Mouse (Mus musculus): Measurements from ENCODE around the gene Slc43a1.
A peak's percentile ranks its signal among the peaks of the same experiment; 100 is the strongest.

Slc43a1 gene

DNA sequence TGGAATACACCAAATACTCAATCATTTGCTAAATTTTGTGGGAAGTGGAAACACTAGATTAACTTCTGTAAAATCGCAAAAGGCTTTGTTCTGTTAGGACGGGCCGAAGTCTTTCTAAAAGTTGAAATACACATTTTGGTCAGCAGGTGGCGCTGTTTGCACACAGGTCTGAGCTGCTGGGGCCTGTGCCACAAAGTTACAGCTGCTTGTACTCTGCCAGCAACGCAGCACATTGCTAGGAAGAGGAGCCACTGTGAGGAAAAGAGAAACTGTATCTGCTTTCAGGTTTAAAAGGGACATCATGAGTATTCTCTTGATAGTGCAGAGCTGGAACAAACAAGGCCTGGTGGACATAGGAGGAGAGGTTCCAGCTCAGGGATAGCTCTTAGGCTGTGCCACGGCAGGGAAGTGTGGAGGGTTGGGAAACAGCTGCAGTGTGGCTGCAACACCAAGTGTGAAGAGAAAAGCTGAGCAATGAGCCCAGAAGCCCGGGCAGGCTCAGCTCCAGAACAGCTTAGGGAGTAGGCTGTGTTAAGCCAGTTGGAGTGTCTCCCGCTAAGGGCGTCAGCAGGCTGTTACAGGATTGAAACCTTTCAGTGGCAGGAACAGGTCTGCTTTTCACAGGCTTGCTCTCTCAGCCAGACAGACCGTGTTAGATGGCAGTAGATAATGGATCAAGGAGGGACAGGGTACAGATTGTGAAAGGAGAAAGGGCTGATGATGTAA lies 6.8 kb upstream of the Slc43a1 start:
- DNase-seq (ENCODE audit: low spot score) = peak; percentile 75

DNA sequence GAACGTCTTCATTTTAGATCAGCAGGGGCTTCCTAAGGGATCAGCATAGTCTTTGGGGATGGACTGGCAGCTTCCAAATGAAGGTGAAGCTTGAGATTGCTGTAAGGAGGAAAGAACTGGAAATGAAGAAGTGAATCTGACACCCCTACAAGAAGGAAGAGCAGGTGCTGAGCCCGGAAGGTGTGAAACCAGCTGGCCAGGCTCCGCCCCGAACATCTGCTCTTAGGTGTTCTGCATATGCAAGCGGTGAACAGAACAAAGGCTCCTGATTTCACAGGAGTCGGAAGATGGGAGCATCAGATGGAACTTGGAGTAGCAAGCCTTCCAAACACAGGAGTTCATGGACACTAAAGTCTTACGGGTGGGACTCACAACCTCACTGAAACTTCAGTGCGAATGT lies 1.5 kb upstream of the Slc43a1 start:
- no peak for DNase-seq (ENCODE audit: low spot score)

DNA sequence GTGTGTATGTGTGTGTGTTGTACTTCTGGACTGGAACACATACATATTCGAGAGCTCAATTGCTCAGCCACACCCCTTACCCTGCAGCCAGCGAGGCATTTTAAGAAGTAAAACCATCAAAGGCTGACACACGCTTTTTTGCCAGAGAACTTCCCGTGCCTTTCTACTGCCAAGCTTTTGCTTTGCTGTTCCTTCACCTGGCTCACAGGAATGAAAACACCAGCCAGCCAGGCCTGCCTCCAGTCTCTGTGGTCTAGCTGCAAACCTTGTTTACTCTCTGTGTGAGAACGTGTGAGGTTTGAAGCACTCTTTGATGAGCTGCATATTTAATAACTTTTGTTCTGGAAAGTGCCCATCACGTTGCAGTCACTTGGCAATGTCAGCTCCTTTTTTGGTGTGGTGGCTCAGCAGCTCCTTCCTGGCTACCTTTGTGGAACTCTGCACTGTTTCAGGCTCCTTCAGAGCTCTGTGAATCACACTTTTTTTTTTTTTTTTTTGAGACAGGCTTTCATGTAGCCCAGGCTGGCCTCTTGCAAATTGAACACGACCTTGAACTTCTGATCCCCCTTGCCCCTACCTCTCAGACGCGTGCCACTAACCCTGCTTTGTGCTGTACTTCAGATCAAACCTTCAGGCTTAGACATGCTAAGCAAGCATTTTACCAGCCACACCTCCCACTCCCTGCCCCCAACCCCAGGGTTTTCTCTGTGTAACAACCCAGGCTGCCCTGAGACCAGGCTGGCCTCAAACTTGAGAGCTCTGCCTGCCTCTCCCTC lies 645 bp upstream of the Slc43a1 start:
- no peak for DNase-seq (ENCODE audit: low spot score)

DNA sequence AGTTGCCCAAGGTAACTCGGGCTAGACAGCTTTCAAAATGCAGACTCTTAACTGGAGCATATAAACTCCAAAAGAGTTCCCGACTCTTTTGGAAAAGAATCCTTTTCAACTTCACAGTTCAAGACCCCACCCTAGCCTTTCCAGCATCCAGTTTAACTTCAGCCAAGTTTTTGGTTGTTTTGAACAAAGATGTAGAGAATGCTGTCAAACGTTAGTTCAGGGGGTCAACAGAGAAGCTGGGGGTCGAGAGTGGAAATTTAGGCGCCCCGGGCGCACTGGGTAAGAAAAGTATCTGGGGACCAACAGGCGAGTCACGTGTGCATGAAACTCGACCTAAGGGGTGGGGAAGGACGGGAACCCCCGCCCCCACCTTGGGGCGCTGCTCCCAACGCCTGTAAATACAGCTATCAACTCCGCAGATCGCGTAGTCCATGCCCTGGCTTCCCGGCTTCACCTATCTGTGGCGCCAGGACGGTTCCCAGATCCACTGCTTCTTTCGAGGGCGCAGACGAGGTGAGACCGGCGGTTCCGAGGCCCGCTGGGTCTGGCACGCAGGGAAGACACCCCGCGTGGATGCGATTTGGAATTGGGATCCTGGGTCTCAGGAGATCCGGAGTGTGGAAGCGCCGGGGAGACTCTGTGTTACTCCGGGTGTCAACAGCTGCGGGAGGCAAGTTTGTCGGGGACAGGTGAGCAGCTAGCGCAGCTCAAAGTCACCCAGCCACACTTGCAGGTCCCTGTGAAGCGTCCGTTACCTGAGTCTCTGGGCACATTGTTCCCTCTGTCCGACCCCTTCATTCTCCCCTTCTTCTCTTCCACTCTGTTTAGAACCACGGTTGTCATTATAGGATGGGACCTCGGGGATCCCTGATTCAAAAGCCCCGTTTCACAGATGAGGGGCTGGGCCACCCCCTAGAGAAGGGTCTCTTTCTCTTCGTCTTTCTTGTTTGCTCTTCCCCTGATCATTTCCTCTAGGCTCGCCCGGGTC lies 637 bp downstream of the Slc43a1 start:
- no peak for DNase-seq (ENCODE audit: low spot score)

DNA sequence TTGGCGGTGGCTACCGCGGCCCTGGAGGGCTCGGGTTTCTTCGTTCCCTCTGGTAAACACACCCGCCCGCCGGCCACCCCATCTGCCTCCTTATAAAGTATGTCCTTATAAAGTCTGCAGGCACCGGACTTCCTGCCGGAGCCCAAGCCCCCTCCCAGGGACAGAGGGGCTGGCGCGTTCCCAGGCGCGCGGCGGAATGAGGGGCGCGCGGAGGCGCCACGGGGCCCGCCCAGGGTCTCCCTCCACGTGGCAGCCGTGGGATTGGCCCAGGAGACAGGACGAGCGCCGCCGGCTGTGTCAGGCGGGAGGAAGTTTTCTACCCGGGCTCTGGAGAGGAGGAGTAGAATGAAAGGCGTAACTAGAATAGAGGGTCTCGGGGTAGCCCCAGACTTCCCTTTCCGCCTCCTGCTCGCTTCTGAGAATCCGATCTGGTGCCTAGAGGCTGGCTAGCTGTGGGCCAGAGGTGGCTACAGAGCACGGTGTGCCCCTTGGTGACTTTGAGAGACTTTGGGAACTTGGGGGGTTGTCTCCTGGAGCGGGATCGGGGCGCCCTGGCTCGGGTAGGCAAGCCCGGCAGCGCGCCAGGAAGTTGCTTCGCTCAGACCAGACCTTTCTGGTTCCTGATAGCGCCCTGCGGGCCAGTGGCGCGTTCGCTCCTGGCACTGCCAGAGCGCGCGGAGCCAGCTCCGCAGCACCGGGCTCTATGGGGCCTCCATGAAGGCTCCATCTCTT lies 1.5 kb downstream of the Slc43a1 start:
- DNase-seq (ENCODE audit: low spot score) = no peak

DNA sequence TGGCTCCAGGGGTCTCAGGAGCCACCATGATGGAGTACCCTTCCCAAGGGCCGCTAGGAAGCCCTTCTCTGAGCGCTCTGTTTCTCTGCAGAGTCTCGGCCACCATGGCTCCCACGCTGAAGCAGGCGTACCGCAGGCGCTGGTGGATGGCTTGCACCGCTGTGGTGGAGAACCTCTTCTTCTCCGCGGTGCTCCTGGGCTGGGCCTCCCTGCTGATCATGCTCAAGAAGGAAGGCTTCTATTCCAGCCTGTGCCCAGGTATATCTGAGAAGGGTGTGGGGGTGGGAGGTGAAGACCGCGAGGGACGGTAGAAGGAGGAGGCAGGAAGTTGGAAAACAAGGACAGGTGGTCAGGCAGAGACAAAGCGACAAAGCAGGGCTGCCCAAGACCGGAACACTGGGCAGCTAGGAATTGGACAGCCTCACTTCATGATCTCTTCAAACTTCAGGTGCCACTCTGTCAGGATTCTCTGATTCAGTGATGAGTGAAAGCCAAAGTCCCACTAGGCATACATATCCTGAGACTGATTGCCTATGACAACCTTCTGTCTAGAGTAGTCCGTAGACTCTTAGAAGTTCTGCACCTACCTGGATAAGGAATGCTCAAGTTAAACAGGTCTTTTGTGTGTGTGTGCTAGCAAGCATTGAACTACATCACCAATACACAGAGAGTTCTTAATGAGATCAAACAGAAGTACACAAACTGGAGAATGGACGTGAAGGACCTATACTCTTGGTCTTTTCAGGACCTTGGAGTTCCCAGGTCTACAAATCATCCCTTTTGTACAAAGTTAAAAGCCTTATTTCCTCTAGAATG lies 2.3 kb downstream of the Slc43a1 start:
- DNase-seq (ENCODE audit: low spot score) = no peak

DNA sequence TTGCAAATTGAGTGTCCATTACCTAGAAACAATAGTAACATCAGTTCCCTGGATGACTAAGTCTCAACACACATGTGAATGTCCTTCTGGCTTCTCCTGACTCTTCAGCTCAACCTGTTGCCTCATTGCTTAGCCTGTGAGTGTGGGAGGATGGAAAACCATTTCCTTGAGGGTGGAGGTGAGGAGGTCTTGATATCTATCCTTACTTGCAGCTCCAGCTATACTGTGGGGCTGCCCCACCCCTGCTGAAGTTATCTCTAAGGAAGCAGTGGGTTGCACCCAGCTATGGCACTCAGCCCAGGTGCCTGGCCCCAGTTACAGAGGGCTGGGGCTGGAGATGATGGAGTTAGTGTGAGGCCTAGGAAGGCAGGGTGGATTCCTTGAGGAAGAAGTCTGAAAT lies 3.3 kb downstream of the Slc43a1 start:
- DNase-seq (ENCODE audit: low spot score) = no peak

DNA sequence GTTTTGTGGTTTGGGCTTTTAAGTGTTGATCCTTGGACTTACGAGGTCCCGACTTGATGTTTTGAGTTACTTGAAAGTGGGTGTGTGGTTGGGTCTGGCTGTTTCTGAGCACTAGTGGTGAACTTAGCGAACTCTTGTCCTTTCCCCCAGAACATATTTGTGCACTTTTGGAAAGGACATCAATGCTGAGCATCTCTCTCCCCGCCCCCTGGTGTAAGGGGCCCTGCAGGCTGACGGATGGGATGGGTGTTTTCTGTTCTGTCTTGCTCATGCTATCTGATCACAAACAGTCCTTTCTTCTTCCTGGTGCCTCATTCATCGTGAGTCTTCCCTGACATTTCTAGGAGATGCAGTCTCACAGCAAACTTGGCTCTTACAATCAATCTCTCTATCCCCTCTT lies 5.0 kb downstream of the Slc43a1 start:
- DNase-seq (ENCODE audit: low spot score) = no peak

DNA sequence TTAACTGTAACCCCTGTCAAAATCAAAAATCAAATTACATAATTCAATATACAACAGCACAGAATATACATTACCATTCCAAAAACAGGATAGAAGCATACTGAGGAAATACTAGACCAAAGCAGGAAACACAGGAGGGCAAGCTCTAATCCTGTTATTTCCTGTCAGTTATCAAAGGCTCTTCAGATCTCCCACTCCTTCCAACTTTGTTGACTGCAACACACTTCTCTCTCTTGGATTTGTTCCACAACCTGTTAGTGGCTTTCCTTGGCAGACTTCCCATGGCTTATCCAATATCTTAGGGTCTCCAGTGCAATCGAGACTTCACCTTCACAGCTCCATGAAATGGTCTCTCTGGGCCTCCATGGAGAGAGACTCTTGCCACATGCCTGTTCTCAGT lies 6.6 kb downstream of the Slc43a1 start:
- DNase-seq (ENCODE audit: low spot score) = no peak

DNA sequence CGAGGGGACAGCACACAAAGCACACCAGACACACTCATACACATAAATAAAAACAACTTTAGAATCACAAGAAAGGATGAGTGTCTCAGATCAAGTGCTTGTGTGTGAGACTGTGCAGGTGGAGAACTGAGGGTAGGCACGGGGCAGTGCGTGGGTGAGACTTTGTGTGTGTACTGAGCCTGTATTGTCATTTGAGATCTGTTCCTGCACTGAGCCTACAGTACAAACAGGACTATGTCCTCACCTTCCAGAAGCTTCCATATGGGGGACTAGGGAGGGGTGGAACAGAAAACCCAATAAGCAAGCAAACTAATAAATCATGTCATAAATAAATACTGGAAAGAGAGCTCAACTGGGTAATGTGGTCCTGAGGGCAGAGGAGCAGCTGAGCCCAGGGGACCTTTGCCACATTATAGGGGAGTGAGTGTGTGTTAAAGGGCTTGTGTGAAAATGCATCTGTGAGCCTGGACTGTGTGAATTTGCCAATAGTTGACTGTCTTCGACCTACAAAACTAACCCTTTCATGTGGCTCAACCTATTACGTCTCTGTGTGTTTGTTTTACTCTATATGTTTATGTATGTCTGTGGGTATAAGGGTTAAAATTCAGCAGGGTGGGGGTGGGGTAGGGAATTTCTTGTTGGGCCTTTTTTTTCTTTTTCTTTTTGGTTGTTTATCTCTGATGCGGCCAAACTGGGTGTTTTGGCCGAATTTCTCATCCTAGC lies 11.9 kb downstream of the Slc43a1 start:
- no peak for DNase-seq (ENCODE audit: low spot score)

DNA sequence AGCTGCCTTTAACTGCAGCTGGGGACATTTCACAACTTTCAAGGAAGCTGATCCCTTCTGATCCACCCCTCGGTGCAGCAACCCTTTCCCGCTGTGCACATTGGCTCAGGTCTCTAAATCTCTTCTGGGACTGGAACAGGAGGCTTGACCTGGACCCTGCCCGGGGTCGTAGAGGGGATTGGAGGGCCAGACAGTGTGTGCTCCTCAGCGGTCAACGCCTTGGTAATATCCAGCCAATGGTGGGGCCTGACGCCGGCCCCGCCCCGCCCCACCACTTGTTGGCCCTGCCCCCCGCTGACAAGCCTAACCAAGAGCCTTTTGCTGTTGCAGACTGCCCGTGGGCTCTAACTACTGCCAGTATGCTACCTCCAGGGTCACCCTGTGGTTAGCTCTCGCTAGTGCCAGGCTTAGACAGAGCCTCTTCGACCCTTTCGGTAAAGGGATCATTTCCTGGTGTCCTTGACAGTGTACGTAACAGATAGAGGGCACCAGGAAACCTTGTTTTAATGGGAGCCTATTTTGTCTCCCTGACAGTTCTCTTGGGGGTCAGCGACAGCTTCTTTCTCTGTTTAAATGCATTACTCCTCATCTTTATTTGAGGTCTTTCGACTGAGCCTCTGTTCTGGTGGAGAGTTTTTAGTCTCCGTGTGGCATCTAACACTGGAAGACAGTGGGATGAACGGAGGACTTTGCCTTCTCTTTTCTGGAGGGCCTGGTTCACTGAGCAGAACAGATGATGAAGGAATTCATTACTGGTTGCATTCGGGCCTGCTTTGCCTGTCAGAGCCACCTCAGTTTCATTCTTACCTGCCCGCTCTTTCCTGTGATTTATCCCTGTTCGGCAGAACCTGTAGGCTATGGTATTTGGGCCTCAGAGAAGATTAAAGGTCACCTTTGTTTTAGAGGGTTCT lies 12.7 kb downstream of the Slc43a1 start:
- DNase-seq (ENCODE audit: low spot score) = no peak

DNA sequence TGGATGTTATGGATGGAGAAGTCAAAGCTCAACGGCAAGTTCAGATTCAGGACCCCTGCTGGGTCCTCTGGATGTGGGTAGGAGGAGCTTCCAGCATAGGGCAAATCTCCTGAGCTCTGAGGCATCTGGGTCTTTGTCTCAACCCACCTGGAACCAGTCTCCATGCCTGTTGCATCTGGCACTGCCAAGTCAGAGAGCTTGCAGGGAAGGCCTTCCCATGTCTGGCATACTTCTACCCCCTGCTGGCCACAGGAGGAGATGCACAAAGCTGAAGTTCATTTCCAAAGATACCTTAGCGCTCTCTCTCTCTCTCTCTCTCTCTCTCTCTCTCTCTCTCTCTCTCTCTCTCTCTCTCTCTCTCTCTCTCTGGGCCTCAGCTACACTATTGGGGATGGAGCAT lies 17.1 kb downstream of the Slc43a1 start:
- no peak for DNase-seq (ENCODE audit: low spot score)

DNA sequence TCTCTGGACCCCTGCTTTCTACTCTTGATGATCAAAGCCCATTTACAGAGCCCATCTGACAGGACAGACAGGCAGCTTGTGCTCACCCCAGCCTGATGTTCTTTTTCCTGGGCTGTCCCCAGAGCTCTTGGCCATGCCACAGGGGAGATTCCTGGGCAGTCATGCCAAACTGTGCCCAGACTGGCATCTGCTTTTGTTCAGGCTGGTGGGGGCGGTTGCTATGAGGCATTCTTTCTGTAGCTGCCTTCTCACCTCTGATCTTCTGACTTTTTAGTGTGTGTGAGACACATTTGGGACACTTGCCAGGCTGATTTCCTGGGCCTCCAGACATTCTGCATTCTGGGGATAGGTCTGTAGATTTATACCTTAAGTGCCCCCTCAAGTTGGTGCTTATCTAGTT lies 19.9 kb downstream of the Slc43a1 start:
- DNase-seq (ENCODE audit: low spot score) = no peak

DNA sequence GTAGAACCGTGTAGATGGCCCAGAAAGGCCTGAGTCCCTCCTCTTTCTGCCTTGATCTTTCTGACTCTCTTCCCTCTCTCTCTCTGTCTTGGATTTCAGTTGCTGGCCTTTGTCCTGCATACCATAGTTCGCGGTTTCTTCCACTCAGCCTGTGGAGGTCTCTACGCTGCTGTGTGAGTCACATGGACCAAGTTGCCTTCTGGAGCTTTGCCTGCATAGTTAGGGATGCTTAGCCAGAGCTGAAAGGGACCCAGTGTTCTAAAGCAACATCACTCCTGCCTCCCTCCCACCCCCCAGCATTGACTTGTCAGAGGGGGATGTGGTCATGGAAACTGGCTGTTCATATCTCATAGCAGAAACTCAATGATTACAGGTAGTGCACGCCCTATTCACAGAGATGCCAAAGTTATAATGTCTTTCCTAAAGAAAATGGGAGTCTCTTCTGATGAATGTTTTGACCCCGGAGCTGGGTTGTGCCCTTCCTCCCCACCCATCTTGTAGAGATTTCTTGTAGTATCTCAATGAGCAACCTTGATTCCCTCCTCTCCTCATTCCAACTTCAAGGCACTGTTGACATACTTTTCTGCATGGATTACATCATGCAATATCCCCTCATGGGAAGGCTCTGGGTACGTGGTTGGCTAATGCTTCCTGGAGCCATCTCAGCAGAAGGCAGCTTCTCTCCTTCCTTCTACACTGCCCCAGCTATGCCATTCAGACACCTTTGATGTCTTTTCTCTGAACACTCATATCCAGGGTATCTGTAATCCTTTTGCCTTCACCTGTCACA lies 21.5 kb downstream of the Slc43a1 start:
- DNase-seq (ENCODE audit: low spot score) = no peak

DNA sequence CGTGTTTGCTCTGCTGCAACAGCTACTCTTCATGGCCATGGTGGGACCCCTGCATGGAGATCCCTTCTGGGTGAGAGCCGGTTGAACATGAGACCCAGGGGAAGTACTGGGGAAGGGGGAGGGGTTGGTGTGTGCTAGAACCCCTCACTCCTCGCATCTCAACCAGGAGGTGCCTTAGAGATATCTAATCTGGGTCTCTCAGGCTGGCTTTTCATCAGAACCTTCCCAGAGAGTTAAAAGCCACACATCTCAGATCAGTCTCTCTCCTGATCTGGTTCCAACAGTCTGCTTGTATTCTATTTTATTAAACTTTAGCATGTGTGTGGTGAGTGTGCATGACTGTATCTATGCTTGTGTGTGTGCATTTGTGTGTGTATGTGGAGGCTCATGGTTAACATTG lies 22.8 kb downstream of the Slc43a1 start:
- no peak for DNase-seq (ENCODE audit: low spot score)

DNA sequence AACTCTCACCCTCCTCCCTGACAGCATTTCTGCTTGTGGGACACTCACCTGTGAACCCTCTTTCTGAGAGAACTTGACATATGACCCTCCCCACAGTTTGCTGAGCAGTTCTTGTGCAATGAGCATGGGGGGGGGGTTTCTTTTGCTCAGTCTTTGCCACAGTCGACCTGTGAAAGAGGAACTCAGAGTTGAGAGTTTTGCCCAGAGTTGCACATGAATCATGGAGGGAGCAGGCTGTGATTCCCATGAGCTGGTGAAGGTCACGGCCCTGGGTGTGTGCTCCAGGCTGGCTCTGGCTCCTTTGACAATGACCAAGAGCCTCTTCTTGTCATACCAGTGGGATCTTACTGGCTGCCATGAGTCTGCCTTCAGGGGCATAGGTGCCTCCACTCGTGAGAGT lies 23.6 kb downstream of the Slc43a1 start:
- no peak for DNase-seq (ENCODE audit: low spot score)

DNA sequence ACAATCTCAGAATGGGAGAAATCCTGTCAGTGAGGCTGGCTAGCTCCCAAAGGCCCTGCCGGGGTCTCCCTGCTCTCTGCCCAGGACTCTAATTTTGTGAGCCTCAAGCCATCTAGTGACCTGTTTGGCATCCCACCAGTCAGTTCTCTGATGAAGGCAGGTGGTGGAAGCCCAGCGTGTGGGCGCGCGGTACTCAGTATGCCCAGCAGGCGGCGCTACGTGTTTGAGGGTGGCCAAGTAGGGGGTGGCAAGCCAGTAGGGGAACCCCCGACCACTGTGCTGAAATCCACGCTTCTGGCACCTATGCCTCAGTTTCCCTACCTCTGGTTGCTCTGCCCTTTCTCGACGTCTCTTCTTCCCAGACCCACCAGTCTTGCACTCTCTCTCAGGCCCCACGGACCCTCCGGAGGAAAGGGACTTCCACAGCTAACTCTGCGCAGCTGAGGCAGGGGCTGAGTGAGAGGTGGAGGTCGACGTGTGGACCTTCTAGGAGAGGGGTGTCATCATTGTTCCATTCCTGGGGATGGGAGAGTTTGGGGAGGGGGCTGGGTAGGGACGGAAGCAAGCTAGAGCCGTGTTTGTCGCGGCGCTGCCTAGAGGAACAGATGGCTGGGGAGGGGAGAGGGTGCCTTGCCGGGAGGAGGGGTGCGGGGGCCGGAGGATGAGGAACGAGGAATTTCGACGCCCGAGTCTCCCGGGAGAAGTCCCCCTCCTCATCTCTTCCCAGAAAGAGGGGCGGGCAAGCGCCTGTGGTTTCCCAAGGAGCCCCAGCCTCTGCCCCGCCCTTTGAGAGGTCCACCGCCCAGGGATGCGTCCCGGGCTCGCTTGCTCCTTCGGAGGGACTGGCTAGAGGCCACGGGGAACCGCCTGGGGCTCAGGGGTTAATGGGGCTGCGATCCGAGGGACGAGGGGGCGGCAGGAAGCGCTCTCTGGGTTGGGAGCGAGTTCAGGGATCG lies 27.2 kb downstream of the Slc43a1 start:
- DNase-seq (ENCODE audit: low spot score) = no peak

Data from left cerebral cortex, adult 11 months (tissue).